Mouse (Mus musculus): ENCODE data around the gene Stk10.

DNA sequence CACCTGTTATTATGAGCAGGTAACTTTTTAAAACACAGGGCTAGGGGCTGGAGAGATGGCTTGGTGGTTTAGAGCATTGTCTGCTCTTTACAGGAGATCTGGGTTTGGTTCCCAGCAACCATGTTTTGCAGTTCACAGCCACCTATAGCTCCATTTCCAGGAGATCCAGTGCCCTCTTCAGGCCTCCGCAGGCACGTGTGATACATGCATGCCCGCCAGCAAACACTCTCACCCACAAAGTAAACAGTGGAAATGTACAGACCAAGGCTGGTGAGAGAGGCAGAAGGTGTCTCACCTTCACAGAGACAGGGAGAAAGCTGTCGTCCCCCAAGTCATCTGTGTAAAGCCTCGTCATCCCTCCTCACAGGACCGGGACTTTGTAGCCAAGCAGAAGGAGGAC is 79.2 kb downstream of the Stk10 start:
- TF ChIP-seq CTCF (IDR thresholded peaks at IDR 0.05; ENCODE audit: extremely low read depth, insufficient read depth, low read length) (no peak), POLR2A (IDR thresholded peaks at IDR 0.05; ENCODE audit: extremely low read depth, insufficient read depth, low read length) (no peak)
